In genomic region chr1:89069479-89070102, GRCm38 (mm10) we compare ENCODE assay signal across 8 mouse cellular contexts. TPM values are rescaled to one million over a fixed set of nuclear protein-coding genes. Genes with fewer than 3 reads are reported as not detected.
DNase-seq lines count a peak whose midpoint lies in the region; ATAC-seq and TF ChIP-seq lines count a peak whose summit lies in the region.

No protein-coding gene starts in this region.

- no peak for DNase-seq in kidney, adult 2 months
- DNase-seq in kidney, adult 11 months: no peak
- DNase-seq in limb, embryonic 10.5 days (ENCODE audit: low spot score): no peak
- DNase-seq in midbrain, embryonic 10.5 days (ENCODE audit: low spot score): no peak
- DNase-seq in testis, postnatal 10 days (ENCODE audit: low spot score): peak; percentile 46

- H3K9me3 ChIP-seq in ES-Bruce4 (replicated peaks; ENCODE audit: control insufficient read depth, insufficient read depth, low read length, poor library complexity, severe bottlenecking): no peaks in the 10 kb centered on the region
- H3K9me3 ChIP-seq in embryonic facial prominence, embryonic 12.5 days: no peaks in the 10 kb centered on the region
- H3K9me3 ChIP-seq in heart, embryonic 14.5 days (ENCODE audit: control insufficient read depth, low read length): no peaks in the 10 kb centered on the region
- H3K9me3 ChIP-seq in limb, embryonic 10.5 days (replicated peaks): no peaks in the 10 kb centered on the region
- no peaks in the 10 kb centered on the region for H3K9me3 ChIP-seq in midbrain, embryonic 10.5 days (replicated peaks)

- TF ChIP-seq EP300 in ES-Bruce4 (IDR thresholded peaks at IDR 0.05; ENCODE audit: insufficient read depth, low read depth, low read length): no peak

- no peaks in the 10 kb centered on the region for H3K27me3 ChIP-seq in kidney, adult 2 months (replicated peaks; ENCODE audit: control insufficient read depth, insufficient read depth, low read length)
- H3K27me3 ChIP-seq in ES-Bruce4 (ENCODE audit: control insufficient read depth, insufficient read depth, low read length, poor library complexity, severe bottlenecking): no peaks in the 10 kb centered on the region
- H3K27me3 ChIP-seq in embryonic facial prominence, embryonic 12.5 days: no peaks in the 10 kb centered on the region
- H3K27me3 ChIP-seq in heart, embryonic 14.5 days (ENCODE audit: control insufficient read depth, insufficient read depth, low read length): no peaks in the 10 kb centered on the region
- no peaks in the 10 kb centered on the region for H3K27me3 ChIP-seq in limb, embryonic 10.5 days (ENCODE audit: low read depth, poor library complexity, severe bottlenecking)
- no peaks in the 10 kb centered on the region for H3K27me3 ChIP-seq in midbrain, embryonic 10.5 days (ENCODE audit: low read depth, poor library complexity, severe bottlenecking)

- ATAC-seq in embryonic facial prominence, embryonic 12.5 days (ENCODE audit: insufficient number of reproducible peaks, insufficient read depth, low FRiP score, low TSS enrichment): peak; percentile 4; the same call in 1 of the 2 replicates
- peak; percentile 14; the same call in 1 of the 2 replicates for ATAC-seq in heart, embryonic 14.5 days (ENCODE audit: insufficient number of reproducible peaks, insufficient read depth, low FRiP score, low read depth)

- peak overlapping the region; percentile 39; the same call in 1 of the 2 replicates for H3K27ac ChIP-seq in kidney, adult 2 months (ENCODE audit: insufficient read depth, low read depth, low read length)
- peak overlapping the region; percentile 93 for H3K27ac ChIP-seq in ES-Bruce4 (ENCODE audit: insufficient read depth, low read length)
- H3K27ac ChIP-seq in embryonic facial prominence, embryonic 12.5 days: peak overlapping the region; percentile 89
- H3K27ac ChIP-seq in heart, embryonic 14.5 days (replicated peaks in 1 of 2; ENCODE audit: control insufficient read depth in 1 of 2, insufficient read depth in 1 of 2, low read depth in 2 of 2, low read length in 2 of 2): peak overlapping the region; percentile 91 to 94
- H3K27ac ChIP-seq in limb, embryonic 10.5 days: peak overlapping the region; percentile 92
- peak overlapping the region; percentile 95 for H3K27ac ChIP-seq in midbrain, embryonic 10.5 days (replicated peaks)

- no peaks in the 10 kb centered on the region for H3K36me3 ChIP-seq in kidney, adult 2 months (ENCODE audit: control insufficient read depth, insufficient read depth, low read length)
- no peaks in the 10 kb centered on the region for H3K36me3 ChIP-seq in ES-Bruce4 (ENCODE audit: control insufficient read depth, insufficient read depth, low read length, poor library complexity, severe bottlenecking)
- no peaks in the 10 kb centered on the region for H3K36me3 ChIP-seq in embryonic facial prominence, embryonic 12.5 days
- H3K36me3 ChIP-seq in heart, embryonic 14.5 days (ENCODE audit: control insufficient read depth, insufficient read depth, low read length): no peaks in the 10 kb centered on the region
- H3K36me3 ChIP-seq in limb, embryonic 10.5 days: peaks cover 4% of the 10 kb centered on the region; the same call in 1 of the 2 replicates
- H3K36me3 ChIP-seq in midbrain, embryonic 10.5 days: no peaks in the 10 kb centered on the region

- TF ChIP-seq POLR2A in kidney, adult 2 months (IDR thresholded peaks at IDR 0.05; ENCODE audit: low read depth, low read length): peak; percentile 91
- TF ChIP-seq POLR2A in ES-Bruce4 (IDR thresholded peaks at IDR 0.05; ENCODE audit: insufficient read depth, low read length): peak; percentile 97

- peak overlapping the region; percentile 82 for H3K9ac ChIP-seq in ES-Bruce4 (ENCODE audit: low read depth, poor library complexity, severe bottlenecking)
- H3K9ac ChIP-seq in embryonic facial prominence, embryonic 12.5 days: peak overlapping the region; percentile 51; the same call in 1 of the 2 replicates
- H3K9ac ChIP-seq in heart, embryonic 14.5 days (ENCODE audit: low read length): peak overlapping the region; percentile 71

- peak overlapping the region; percentile 34 for H3K4me3 ChIP-seq in kidney, adult 2 months (ENCODE audit: insufficient read depth, low read depth, low read length)
- peak overlapping the region; percentile 69 for H3K4me3 ChIP-seq in ES-Bruce4 (ENCODE audit: low read depth, low read length)
- H3K4me3 ChIP-seq in embryonic facial prominence, embryonic 12.5 days: peak overlapping the region; percentile 83
- H3K4me3 ChIP-seq in heart, embryonic 14.5 days (ENCODE audit: control insufficient read depth in 1 of 2, insufficient read depth in 1 of 2, low read depth in 1 of 2, low read length in 2 of 2): peak overlapping the region; percentile 56 to 79
- H3K4me3 ChIP-seq in limb, embryonic 10.5 days: peak overlapping the region; percentile 76
- H3K4me3 ChIP-seq in midbrain, embryonic 10.5 days: peak overlapping the region; percentile 93

- H3K4me1 ChIP-seq in kidney, adult 2 months (ENCODE audit: control insufficient read depth, insufficient read depth, low read length): peaks cover 6% of the 10 kb centered on the region; the same call in 1 of the 2 replicates
- H3K4me1 ChIP-seq in ES-Bruce4 (ENCODE audit: control insufficient read depth, insufficient read depth, low read length): peaks cover 7% of the 10 kb centered on the region
- peaks cover 44% of the 10 kb centered on the region for H3K4me1 ChIP-seq in embryonic facial prominence, embryonic 12.5 days
- peaks cover 19 to 28% of the 10 kb centered on the region in 2 experiments for H3K4me1 ChIP-seq in heart, embryonic 14.5 days (ENCODE audit: control insufficient read depth in 2 of 2, insufficient read depth in 2 of 2, low read length in 2 of 2)
- H3K4me1 ChIP-seq in limb, embryonic 10.5 days: peaks cover 36% of the 10 kb centered on the region
- peaks cover 48% of the 10 kb centered on the region for H3K4me1 ChIP-seq in midbrain, embryonic 10.5 days

- peak overlapping the region; percentile 64 for H3K4me2 ChIP-seq in embryonic facial prominence, embryonic 12.5 days (replicated peaks)
- peak overlapping the region; percentile 73 for H3K4me2 ChIP-seq in heart, embryonic 14.5 days (ENCODE audit: low read length)

- no peak for TF ChIP-seq CTCF in kidney, adult 2 months (conservative IDR thresholded peaks at IDR 0.05; ENCODE audit: insufficient read depth, insufficient read length, low read depth, low read length)
- TF ChIP-seq CTCF in ES-Bruce4 (IDR thresholded peaks at IDR 0.05; ENCODE audit: low read depth, low read length): no peak

- WGBS in kidney, adult 2 months: 1% methylated on average over 24 of the region's 25 CpGs
- 1% methylated on average over 25 of the region's 25 CpGs for WGBS in embryonic facial prominence, embryonic 12.5 days
- WGBS in heart, embryonic 14.5 days: under 1% methylated on average over 25 of the region's 25 CpGs
- 2% methylated on average over 25 of the region's 25 CpGs for WGBS in limb, embryonic 10.5 days
- 2% methylated on average over 25 of the region's 25 CpGs for WGBS in midbrain, embryonic 10.5 days

RNA-seq across cellular contexts. Expression of gene Sh3bp4, which starts 0.6 kb away (rescaled TPM):
- polyA plus RNA-seq in kidney, adult 2 months (2012; rRNA removed): 14.8 and 18.1 TPM in 2 replicates
- 32.1 and 37.6 TPM in 2 replicates for polyA plus RNA-seq in ES-Bruce4 (2011; ENCODE audit: insufficient read depth, insufficient read length, low read depth, missing spikeins)
- 25.7 and 27.4 TPM in 2 replicates for polyA plus RNA-seq in embryonic facial prominence, embryonic 12.5 days (2016; fragmentation: Nextera tagmentation; extraction: Ambion mirVana)
- polyA plus RNA-seq in heart, embryonic 14.5 days (2014; fragmentation: Nextera tagmentation; extraction: Ambion mirVana): 17.2 and 19.2 TPM in 2 replicates
- 25.9 and 26.9 TPM in 2 replicates for polyA plus RNA-seq in limb, embryonic 10.5 days (2016; fragmentation: Nextera tagmentation; extraction: Ambion mirVana)
- 23.8 and 25.1 TPM in 2 replicates for polyA plus RNA-seq in midbrain, embryonic 10.5 days (2016; fragmentation: Nextera tagmentation; extraction: Ambion mirVana)

Comparison
In these comparisons a context has a peak if more than half of its experiments do, and no peak if none do; other contexts are left out.
1. H3K27ac ChIP-seq: peak in every context shown above with its lines; median percentile 95 in midbrain, embryonic 10.5 days; 93 in ES-Bruce4; 92 in heart, embryonic 14.5 days; 92 in limb, embryonic 10.5 days; 89 in embryonic facial prominence, embryonic 12.5 days; 39 in kidney, adult 2 months.
2. H3K4me3 ChIP-seq: peak in every context shown above with its lines; median percentile 93 in midbrain, embryonic 10.5 days; 83 in embryonic facial prominence, embryonic 12.5 days; 76 in limb, embryonic 10.5 days; 69 in ES-Bruce4; 68 in heart, embryonic 14.5 days; 34 in kidney, adult 2 months.